Mouse (Mus musculus) neural tube, embryonic 14.5 days (tissue): Measurements from ENCODE around the gene Abcf3. TPM values are rescaled to one million over a fixed set of nuclear protein-coding genes. Genes with fewer than 3 reads are reported as not detected.

ENCODE experiments used
- ATAC-seq: fragments of 200-750 bp; cut with Nextera tagmentation; 2 replicates; pipeline ENCODE4 v1.8.0; 2017; ENCODE audit warnings: low read depth, mild to moderate bottlenecking, moderate TSS enrichment, moderate library complexity
- H3K27ac ChIP-seq: fragments of 300-500 bp; sonication (generic); 2 replicates; pipeline ENCODE4 v1.5.1; 2014; ENCODE audit warnings: low read depth, mild to moderate bottlenecking, control low read depth, low read length, moderate library complexity, mixed read lengths
- H3K27me3 ChIP-seq: fragments of 300-500 bp; sonication (generic); 2 replicates; pipeline ENCODE4 v1.6.1; 2014; ENCODE audit warnings: low read length; ENCODE audit not compliant: control insufficient read depth, insufficient read depth
- H3K36me3 ChIP-seq: fragments of 300-500 bp; sonication (generic); 2 replicates; pipeline ENCODE4 v1.6.1; 2014; ENCODE audit warnings: low read length, mixed read lengths; ENCODE audit not compliant: control insufficient read depth, insufficient read depth
- H3K4me1 ChIP-seq: fragments of 300-500 bp; sonication (generic); 2 replicates; pipeline ENCODE4 v1.6.1; 2014; ENCODE audit warnings: low read length; ENCODE audit not compliant: control insufficient read depth, insufficient read depth
- H3K4me2 ChIP-seq: fragments of 300-500 bp; sonication (generic); 2 replicates; pipeline ENCODE4 v1.6.1; 2014; ENCODE audit warnings: mild to moderate bottlenecking, low read depth, low read length, control low read depth
- H3K4me3 ChIP-seq: fragments of 300-500 bp; sonication (generic); 2 replicates; pipeline ENCODE4 v1.5.1; 2014; ENCODE audit warnings: low read depth, low read length, control low read depth, mixed read lengths
- H3K9ac ChIP-seq: fragments of 300-500 bp; sonication (generic); replicated peaks from 2 replicates; pipeline ENCODE4 v1.6.1; 2014; ENCODE audit warnings: low read depth, mild to moderate bottlenecking, control low read depth, low read length, mixed read lengths
- H3K9me3 ChIP-seq: fragments of 300-500 bp; sonication (generic); 2 replicates; pipeline ENCODE4 v1.6.1; 2016; ENCODE audit warnings: low read length; ENCODE audit not compliant: control insufficient read depth
- WGBS: fragments of 180-500 bp; shearing (Covaris S2); extraction: QIAGEN DNeasy Blood & Tissue Kit; methylation state at CpG from one replicate; pipeline ENCODE4 v1.1.7; 2014; 5-methylcytosine and 5-hydroxymethylcytosine counted together
- polyA plus RNA-seq: library from polyadenylated mRNA; unstranded; fragments of >200 nt; fragmentation: Nextera tagmentation; extraction: Ambion mirVana; gene quantifications from 2 replicates; pipeline ENCODE4 v1.2.1, GENCODE M21; 2014

Abcf3 gene
- polyA plus RNA-seq, 1 experiment from 2014 or later, result 72.6 TPM

GRCm38 (mm10) chr16:20537071-20537471 is 11.3 kb upstream of the Abcf3 start:
- H3K27ac ChIP-seq, result no peak overlapping the region
- H3K4me1 ChIP-seq, result peaks cover 26% of the 10 kb centered on the region
- H3K36me3 ChIP-seq, result peaks cover 49% of the 10 kb centered on the region
- peak overlapping the region; percentile 75; the same call in 1 of the 2 replicates for H3K4me3 ChIP-seq
- no peaks in the 10 kb centered on the region for H3K27me3 ChIP-seq
- H3K4me2 ChIP-seq, result peak overlapping the region; percentile 69
- 0 out of 2 replicates have a peak overlapping the region, but pooled peaks have one; percentile 0 for H3K9ac ChIP-seq
- ATAC-seq, result no peak
- 24% methylated on average over 5 of the region's 5 CpGs for WGBS
- no peaks in the 10 kb centered on the region for H3K9me3 ChIP-seq

GRCm38 (mm10) chr16:20537601-20538320 is 10.6 kb upstream of the Abcf3 start:
- Histone ChIP-seq H3K4me3 (no peak overlapping the region; the same call in 1 of the 2 replicates), H3K4me1 (peaks cover 26% of the 10 kb centered on the region), H3K27ac (no peak overlapping the region), H3K9ac (no peak overlapping the region), H3K4me2 (peak overlapping the region; percentile 69; the same call in 1 of the 2 replicates), H3K27me3 (no peaks in the 10 kb centered on the region), H3K36me3 (peaks cover 48% of the 10 kb centered on the region), H3K9me3 (no peaks in the 10 kb centered on the region)
- WGBS, result 46% methylated on average over 6 of the region's 6 CpGs
- ATAC-seq, result no peak

GRCm38 (mm10) chr16:20539649-20540048 is 8.7 kb upstream of the Abcf3 start:
- WGBS, result 82% methylated on average over 3 of the region's 3 CpGs
- H3K4me3 ChIP-seq, result no peak overlapping the region
- no peak overlapping the region for H3K4me2 ChIP-seq
- no peak overlapping the region for H3K9ac ChIP-seq
- H3K9me3 ChIP-seq, result no peaks in the 10 kb centered on the region
- H3K27me3 ChIP-seq, result no peaks in the 10 kb centered on the region
- H3K4me1 ChIP-seq, result peaks cover 26% of the 10 kb centered on the region
- no peak overlapping the region for H3K27ac ChIP-seq
- H3K36me3 ChIP-seq, result peaks cover 45% of the 10 kb centered on the region
- ATAC-seq, result no peak

GRCm38 (mm10) chr16:20540438-20540837 is 7.9 kb upstream of the Abcf3 start:
- H3K4me1 ChIP-seq, result peaks cover 26% of the 10 kb centered on the region
- no peak overlapping the region for H3K4me2 ChIP-seq
- no peaks in the 10 kb centered on the region for H3K9me3 ChIP-seq
- no peak overlapping the region for H3K9ac ChIP-seq
- H3K36me3 ChIP-seq, result peaks cover 45% of the 10 kb centered on the region
- H3K27ac ChIP-seq, result no peak overlapping the region
- 88% methylated on average over 4 of the region's 4 CpGs for WGBS
- no peak overlapping the region for H3K4me3 ChIP-seq
- no peaks in the 10 kb centered on the region for H3K27me3 ChIP-seq
- no peak for ATAC-seq

- ATAC-seq, result no peak
- 95% methylated on average over 10 of the region's 10 CpGs for WGBS
- Histone ChIP-seq H3K9ac (no peak overlapping the region), H3K36me3 (peaks cover 25% of the 10 kb centered on the region), H3K4me3 (no peak overlapping the region), H3K27me3 (no peaks in the 10 kb centered on the region), H3K4me1 (peaks cover 11% of the 10 kb centered on the region), H3K4me2 (no peak overlapping the region), H3K9me3 (no peaks in the 10 kb centered on the region), H3K27ac (no peak overlapping the region)
Measured at GRCm38 (mm10) chr16:20545696-20546095, 2.7 kb upstream of the Abcf3 start.

- peaks cover 11% of the 10 kb centered on the region for H3K4me1 ChIP-seq
- H3K27me3 ChIP-seq, result no peaks in the 10 kb centered on the region
- peak overlapping the region; percentile 81; the same call in 1 of the 2 replicates for H3K4me3 ChIP-seq
- 61% methylated on average over 5 of the region's 5 CpGs for WGBS
- H3K9ac ChIP-seq, result no peak overlapping the region
- H3K9me3 ChIP-seq, result no peaks in the 10 kb centered on the region
- peak overlapping the region; percentile 92; the same call in 1 of the 2 replicates for H3K4me2 ChIP-seq
- ATAC-seq, result no peak
- H3K27ac ChIP-seq, result no peak overlapping the region
- peaks cover 22% of the 10 kb centered on the region for H3K36me3 ChIP-seq
Measured at GRCm38 (mm10) chr16:20547423-20547822, 954 bp upstream of the Abcf3 start.

- ATAC-seq, result no peak
- WGBS, result 46% methylated on average over 9 of the region's 9 CpGs
- H3K4me3 ChIP-seq, result peak overlapping the region; percentile 81
- H3K27me3 ChIP-seq, result no peaks in the 10 kb centered on the region
- H3K36me3 ChIP-seq, result peaks cover 29% of the 10 kb centered on the region
- H3K4me2 ChIP-seq, result peak overlapping the region; percentile 92
- H3K27ac ChIP-seq, result no peak overlapping the region
- H3K4me1 ChIP-seq, result peaks cover 11% of the 10 kb centered on the region
- peak overlapping the region; percentile 70 for H3K9ac ChIP-seq
- H3K9me3 ChIP-seq, result no peaks in the 10 kb centered on the region
Measured at GRCm38 (mm10) chr16:20549161-20549560, 784 bp downstream of the Abcf3 start.

- Histone ChIP-seq H3K27ac (no peak overlapping the region), H3K4me1 (peaks cover 11% of the 10 kb centered on the region), H3K27me3 (no peaks in the 10 kb centered on the region), H3K36me3 (peaks cover 32% of the 10 kb centered on the region), H3K9me3 (no peaks in the 10 kb centered on the region), H3K9ac (no peak overlapping the region), H3K4me2 (no peak overlapping the region), H3K4me3 (no peak overlapping the region)
- ATAC-seq, result no peak
- 93% methylated on average over 5 of the region's 5 CpGs for WGBS
Measured at GRCm38 (mm10) chr16:20551691-20552090, 3.3 kb downstream of the Abcf3 start.

GRCm38 (mm10) chr16:20552594-20552993 is 4.2 kb downstream of the Abcf3 start:
- ATAC-seq, result no peak
- peaks cover 10% of the 10 kb centered on the region for H3K4me1 ChIP-seq
- H3K36me3 ChIP-seq, result peaks cover 32% of the 10 kb centered on the region
- no peak overlapping the region for H3K4me2 ChIP-seq
- WGBS, result 89% methylated on average over 1 of the region's 1 CpGs
- no peak overlapping the region for H3K4me3 ChIP-seq
- H3K9me3 ChIP-seq, result no peaks in the 10 kb centered on the region
- H3K27me3 ChIP-seq, result no peaks in the 10 kb centered on the region
- H3K9ac ChIP-seq, result no peak overlapping the region
- no peak overlapping the region for H3K27ac ChIP-seq
